Mouse (Mus musculus) spleen, postnatal 10 days (tissue): ENCODE results near the gene Rbfox1.

Source experiments
- DNase-seq, 2 experiments: peaks; one replicate each; pipeline ENCODE4 v3.0.0; 2021 to 2022; ENCODE audit warnings: low spot score in 2 of 2

Rbfox1 gene

DNA sequence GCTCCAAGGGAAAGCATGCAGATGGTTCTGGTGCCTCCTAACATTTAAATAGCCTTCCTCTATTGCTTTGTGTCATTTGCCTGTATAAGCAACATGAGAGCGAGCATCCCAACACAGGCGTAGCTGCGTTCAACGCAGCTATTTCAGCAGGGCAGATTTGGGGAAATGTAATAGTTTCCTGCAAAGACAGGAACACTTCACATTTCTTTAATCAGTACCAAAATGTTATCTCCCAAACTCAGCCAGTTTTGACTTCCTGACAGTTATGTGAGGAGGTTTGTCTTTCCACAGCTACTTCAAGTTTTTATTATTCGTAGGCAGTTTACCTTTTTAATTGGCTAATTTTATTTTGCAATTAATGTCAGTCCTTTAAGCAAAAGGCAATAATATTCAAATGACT lies 1149.1 kb downstream of the Rbfox1 start:
- no peak for DNase-seq

DNA sequence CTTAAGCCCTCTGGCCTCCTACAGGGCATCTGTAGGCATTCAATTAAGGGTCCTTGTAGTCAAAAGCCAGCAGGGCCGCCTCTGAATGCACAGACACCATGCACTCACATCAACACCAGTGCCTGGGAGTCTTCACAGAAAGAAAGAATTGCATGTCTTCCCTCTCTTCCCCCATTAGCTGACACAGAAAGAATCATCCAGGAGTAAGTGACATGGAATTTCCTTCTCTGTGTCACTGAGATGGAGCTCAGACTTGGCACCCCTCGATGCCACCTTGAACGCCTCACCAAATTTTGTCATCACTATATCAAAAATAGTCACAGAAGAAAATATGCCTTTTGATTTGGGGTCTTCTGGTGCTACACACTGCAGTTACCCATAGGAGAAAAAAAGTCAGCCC lies 1151.4 kb downstream of the Rbfox1 start:
- DNase-seq: no peak

GRCm38 (mm10) chr16:7036988-7037387 lies 1151.8 kb downstream of the Rbfox1 start:
- no peak for DNase-seq

DNA sequence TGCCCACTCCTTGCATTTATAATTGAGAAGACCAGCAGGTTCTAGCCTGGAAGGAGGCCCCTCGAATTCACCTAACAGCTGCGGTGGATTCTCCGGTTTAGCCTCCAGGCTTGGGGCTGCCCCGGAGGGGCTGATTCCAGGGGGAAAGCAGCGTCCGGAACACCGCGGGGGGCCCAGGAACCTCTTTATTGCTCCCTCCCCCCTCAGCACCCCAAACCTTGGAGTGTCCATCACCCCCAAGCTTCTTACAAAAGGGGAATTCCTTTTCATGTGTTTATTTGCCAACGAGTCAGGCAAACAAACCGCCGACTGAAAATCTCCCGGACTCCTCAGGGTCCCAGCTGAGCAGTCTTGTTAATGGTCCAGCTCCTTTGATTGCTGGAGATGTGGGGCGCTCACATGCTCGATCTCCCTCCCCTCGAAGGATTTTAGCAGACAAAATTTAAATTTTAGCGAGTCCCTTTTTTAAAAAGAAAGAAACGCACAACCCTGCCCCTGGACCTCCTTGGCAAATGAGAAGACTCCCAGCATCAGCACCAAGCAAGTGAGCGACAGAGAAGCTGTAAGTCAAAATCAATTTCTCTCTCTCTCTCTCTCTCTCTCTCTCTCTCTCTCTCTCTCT lies 1153.6 kb downstream of the Rbfox1 start:
- no peak for DNase-seq

- no peak for DNase-seq
These were observed 1154.5 kb downstream of the Rbfox1 start for GRCm38 (mm10) chr16:7039404-7040367.

GRCm38 (mm10) chr16:7040691-7041090 lies 1155.5 kb downstream of the Rbfox1 start:
- DNase-seq: no peak

DNA sequence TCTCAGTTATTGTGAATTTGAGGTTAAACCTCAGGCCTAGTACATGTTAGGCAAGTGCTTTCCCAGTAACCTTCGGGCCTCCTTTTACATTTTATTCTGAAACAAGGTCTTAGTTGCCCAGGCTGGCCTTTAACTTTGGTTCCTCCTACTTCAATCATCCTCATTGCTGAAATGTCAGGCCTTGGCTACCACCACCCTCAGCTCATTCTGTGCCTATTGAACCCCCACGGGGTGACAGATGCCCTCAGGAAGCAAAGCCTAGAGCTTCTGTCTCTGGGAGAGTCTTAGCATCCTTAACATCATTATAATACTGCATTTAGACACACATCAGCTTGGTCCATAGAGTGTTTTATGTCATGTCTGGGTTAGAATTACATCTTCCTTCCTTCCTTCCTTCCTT lies 1162.3 kb downstream of the Rbfox1 start:
- no peak for DNase-seq

DNA sequence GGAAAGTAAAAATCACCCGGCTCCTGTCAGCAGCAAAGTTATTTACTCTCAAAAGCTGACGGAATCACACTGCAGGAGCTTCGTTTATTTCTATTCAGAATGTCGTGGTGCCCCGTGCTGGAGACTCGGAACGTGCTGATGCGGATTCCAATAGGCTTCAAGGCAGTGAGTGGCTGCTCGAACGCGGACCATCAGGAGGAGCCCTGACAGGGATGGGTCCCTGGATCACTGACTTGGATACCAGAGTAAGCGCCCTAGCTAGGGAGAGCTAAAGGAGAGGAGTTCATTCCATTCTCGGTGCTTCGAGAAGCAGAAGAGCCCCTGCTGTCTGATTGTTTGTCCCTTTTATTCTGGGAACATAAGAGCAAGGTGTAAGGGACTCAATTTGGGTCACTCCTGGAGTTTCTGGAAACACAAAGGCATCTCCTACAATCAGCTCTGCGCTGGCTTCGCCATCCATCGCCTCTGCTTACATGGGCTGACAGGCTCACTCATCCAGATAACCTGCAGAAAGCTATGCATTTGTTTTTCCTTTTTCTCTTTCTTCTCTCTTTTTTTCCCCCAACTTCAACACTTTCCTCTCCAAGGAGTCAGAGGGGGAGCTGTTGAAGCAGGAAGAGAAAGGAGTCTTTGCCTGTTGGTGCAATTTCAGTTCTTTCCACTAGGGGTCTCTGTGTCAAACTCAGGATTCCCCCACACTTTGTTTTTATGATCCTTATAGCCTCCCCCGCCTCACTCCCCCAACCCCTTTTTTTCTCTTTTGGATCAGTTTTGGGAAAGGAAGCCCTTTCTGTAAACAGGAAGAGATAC lies 1164.2 kb downstream of the Rbfox1 start:
- no peak for DNase-seq

- no peak for DNase-seq
These were observed 1165.8 kb downstream of the Rbfox1 start for GRCm38 (mm10) chr16:7050945-7051344.

GRCm38 (mm10) chr16:7051991-7052390 lies 1166.8 kb downstream of the Rbfox1 start:
- DNase-seq: no peak

DNA sequence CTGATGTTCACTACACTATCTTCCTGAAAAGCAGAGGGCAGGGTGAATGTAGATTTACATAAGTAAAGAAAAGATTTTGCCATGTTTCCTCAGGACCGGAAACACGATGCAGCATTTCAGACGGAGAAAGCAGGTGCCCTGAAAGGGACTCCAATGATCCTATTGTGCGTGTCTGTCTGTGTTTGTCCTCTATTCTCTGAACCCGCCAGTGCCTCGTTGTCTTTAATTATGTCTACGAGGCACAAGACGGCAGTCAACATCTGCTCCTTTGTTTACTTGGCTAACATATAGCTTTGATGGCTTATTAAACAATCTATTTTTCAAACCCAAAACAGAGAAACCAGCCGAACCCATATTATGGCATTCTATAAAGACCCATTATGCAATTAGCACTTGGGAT lies 1167.3 kb downstream of the Rbfox1 start:
- DNase-seq: no peak

DNA sequence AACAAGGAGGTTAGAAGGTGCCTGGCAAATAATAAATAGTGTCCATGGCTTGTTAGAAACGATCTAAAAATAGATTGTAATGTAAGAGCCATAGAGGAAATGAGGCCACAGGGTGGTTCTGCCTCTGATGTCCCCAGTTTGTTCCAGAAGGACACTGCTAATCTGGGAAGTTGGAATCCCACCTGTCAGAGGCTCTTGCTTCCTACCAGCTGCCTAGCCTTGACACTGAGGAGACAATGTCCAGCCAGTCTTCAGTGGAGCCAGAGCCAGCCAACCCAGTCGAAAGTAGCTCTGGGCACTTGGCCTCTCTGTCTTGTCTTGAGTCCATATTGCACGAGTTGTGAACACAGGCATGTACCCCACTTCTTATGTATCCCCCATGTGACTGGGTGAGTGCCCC lies 1172.6 kb downstream of the Rbfox1 start:
- no peak for DNase-seq

- no peak for DNase-seq
These were observed 1173.4 kb downstream of the Rbfox1 start for GRCm38 (mm10) chr16:7058556-7058955.

DNA sequence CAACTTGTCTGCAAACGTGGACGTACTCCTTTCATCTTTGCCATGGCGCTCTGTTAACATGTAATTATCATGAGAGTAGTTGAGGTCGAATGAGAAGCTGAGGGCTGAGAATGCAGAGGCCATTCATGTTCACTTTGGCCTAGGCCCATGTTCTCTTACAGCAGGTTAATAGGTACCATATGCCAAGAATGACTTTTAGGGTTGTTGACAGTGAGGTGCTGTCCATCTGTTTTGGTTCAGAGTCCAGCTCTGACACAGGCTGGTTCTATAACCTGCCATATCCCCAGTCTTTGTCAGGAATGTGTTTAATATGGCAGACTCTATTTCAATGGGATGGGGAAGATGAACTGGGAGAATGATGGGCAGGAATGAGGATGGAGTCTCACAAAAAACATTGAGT lies 1174.4 kb downstream of the Rbfox1 start:
- DNase-seq: no peak

DNA sequence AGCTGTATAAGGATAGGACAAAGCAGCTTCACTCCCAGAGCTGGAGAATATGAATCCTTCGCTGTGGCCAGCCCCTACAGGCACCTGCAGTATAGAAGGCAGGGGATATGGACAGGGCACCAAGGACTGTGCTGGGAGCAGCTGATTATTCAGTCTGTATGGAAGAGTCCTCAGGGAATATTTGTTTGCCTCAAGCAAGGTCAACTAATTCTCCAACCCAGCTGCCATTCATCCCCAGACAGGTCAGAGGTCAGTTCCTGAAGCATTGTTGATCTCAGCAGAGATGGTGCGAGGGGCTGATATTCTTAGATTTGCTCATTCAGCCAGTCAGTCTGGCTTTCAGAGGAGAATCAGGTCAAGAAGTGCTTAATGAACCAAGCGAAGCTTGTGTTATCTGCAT lies 1175.7 kb downstream of the Rbfox1 start:
- DNase-seq: no peak

DNA sequence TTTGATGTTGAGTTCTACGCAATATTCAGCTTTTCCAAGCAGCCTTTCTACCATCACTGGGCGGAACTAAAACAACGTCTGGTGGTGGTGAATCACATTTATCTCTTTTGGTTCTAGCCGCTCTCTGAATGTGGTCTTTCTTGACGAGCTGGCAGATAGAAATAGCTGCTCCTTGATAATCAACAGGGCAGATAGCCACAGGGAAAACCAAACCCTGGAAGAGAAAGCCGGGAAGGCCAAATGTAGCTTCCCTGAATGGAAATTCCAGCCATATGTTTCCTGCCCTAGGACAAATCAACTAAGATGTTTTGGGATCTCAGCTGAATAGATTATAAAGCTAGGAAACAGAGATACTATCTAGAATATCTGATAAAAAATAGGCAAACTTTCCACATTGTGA lies 1177.4 kb downstream of the Rbfox1 start:
- DNase-seq: no peak

DNA sequence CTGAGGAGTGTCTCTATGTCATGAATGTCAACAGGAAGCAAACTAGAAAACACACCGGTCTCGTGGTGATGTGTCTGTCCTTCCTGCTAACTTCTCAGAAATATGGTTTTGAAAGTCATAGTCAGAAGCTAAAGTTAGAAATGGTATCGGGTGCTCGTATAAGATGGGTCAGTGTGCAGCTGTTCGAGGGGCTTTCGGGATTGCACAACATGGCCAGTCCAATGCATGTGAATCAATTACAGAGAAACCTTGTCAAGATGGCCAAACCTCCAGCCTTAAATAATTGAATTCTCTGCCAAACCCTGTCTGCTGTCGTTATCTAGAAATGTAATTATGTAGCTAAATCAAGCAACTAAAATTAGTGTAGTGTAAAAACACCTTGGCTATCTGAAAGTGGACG lies 1182.0 kb downstream of the Rbfox1 start:
- DNase-seq: no peak

DNA sequence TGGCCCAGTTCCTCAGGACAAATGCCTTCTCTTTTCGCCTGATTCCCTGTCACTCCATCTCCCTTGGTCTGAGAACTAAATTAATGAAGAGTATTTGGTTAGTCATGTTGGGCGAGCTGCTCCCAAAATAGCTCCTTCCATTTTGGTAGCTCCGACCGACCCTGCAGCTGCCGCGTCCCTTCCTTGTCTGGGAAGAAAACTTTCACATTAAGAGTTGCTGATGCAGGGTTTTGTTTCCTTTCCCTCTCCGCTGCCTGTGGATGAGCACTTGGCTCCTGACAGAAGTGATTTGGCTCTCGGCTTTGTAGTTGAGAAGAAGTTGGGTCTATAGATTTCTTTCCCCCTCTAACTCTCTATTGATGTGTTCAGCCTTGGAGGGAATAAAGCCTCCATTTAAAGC lies 1184.4 kb downstream of the Rbfox1 start:
- no peak for DNase-seq

DNA sequence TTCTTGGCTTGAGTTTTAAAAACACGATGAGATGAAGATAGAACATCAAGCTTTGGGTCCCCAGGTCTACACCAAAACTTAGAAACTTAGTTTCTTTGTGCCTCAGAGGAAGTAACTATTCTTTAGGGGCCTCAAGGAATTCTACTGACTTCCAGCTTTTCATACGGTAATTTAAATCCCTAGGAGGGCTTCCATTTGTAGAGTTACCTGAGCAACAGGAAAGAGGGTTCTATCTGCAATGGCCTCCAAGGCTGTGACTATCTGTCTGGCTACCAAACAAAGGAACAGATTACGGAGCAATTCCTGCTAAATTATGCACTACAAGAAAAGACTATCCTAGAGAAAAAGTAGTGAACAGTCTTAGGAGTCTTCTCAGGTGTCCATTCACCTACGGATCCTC lies 1189.6 kb downstream of the Rbfox1 start:
- DNase-seq: no peak

GRCm38 (mm10) chr16:7075749-7076148 lies 1190.6 kb downstream of the Rbfox1 start:
- no peak for DNase-seq

DNA sequence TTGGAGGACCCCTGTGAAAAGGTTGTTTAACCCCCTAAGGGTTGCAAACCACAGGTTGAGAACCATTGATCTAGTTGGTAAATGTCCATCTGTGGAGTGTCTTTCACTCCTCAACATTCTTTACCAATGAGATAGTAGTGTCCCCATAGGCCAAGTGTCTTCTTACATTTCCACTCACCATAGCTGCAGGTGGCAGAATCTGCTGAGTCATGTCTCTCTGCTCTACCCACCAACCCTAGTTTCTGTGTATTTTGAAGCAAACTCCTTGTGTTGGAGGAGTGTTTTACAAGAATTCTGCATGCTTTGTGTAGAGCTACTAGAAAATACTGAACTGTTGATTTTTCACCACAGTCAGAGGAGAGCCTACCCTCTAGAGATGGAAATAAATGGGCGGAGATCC lies 1191.2 kb downstream of the Rbfox1 start:
- DNase-seq: no peak

DNA sequence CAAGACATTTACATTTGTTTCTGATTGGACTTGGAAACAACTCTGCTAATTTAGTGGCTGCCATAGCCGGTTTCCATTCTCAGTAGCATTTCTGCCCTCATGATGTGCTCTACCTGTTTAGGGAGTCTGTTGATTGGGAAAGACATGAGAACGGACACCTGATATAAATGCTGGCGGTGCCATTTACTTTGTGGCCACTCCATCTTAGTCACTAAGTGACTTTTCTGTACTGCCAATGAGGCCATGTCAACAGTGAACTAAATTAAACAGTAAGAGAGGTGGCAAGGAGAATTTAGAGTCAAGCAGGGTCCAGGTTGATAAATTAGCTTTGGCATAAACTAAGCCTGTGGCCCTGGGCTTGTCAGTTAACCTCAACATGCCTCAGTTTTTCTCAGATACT lies 1191.6 kb downstream of the Rbfox1 start:
- DNase-seq: no peak
